Mouse (Mus musculus): ENCODE measurements at regions not wholly inside any gene's neighbourhood (a gene's known extent, or its start where the extent isn't known, plus 50 kb on each side); places are given as distances from the start of the nearest gene placed in this dataset.

DNA sequence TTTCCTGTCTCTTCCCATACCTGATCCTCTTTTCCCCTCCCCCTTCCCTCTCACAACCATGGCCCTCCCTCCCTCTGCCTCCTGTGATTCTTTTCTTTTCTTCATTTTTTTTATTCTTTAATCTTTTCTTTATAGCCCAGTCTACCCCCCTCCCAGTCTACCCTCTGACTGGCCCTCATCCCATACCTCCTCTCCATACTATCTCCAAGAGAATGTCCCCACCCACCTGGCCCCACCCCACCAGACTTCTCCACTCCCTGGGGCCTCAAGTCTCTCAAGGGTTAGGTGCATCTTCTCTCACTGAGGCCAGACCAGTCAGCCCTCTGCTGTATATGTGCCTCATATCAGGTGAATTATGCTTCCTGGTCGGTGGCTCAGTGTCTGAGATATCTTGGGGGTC, 61.9 kb upstream of the Gm49339 start:
- TF ChIP-seq EP300 (IDR thresholded peaks at IDR 0.05; ENCODE audit: insufficient read depth, low read depth, low read length) = no peak
- no peak for TF ChIP-seq CTCF (IDR thresholded peaks at IDR 0.05)
- no peak for TF ChIP-seq POLR2A (IDR thresholded peaks at IDR 0.05; ENCODE audit: insufficient read depth, low read depth, low read length)
- Histone ChIP-seq H3K79me2 (replicated peaks; ENCODE audit: control insufficient read depth, insufficient read depth, low read length) (no peaks in the 10 kb centered on the region), H3K4me1 (ENCODE audit: control insufficient read depth, insufficient read depth, low read length) (no peaks in the 10 kb centered on the region), H3K4me3 (no peak overlapping the region), H3K9ac (ENCODE audit: low read depth, low read length) (no peak overlapping the region), H3K36me3 (ENCODE audit: control insufficient read depth, insufficient read depth, low read length) (no peaks in the 10 kb centered on the region), H3K27me3 (ENCODE audit: control insufficient read depth, insufficient read depth, low read length) (no peaks in the 10 kb centered on the region), H3K27ac (no peak overlapping the region)
- intact Hi-C loops (cut with DNase I) = no loop called here
- DNase-seq = no peak
- WGBS = 83% methylated on average over 1 of the region's 1 CpGs

GRCm38 (mm10) chr10:51422501-51422900, 57.9 kb upstream of the Gm49339 start:
- 84% methylated on average over 1 of the region's 1 CpGs for WGBS
- no peak for DNase-seq
- no peak overlapping the region for H3K9ac ChIP-seq (ENCODE audit: low read depth, low read length)
- no peak overlapping the region for H3K27ac ChIP-seq
- H3K4me3 ChIP-seq = no peak overlapping the region
- TF ChIP-seq EP300 (IDR thresholded peaks at IDR 0.05; ENCODE audit: insufficient read depth, low read depth, low read length) = no peak
- no peak for TF ChIP-seq POLR2A (IDR thresholded peaks at IDR 0.05; ENCODE audit: insufficient read depth, low read depth, low read length)
- TF ChIP-seq CTCF (IDR thresholded peaks at IDR 0.05) = no peak
- intact Hi-C loops (cut with DNase I) = no loop called here
- H3K4me1 ChIP-seq (ENCODE audit: control insufficient read depth, insufficient read depth, low read length) = no peaks in the 10 kb centered on the region
- H3K27me3 ChIP-seq (ENCODE audit: control insufficient read depth, insufficient read depth, low read length) = no peaks in the 10 kb centered on the region
- no peaks in the 10 kb centered on the region for H3K36me3 ChIP-seq (ENCODE audit: control insufficient read depth, insufficient read depth, low read length)
- H3K79me2 ChIP-seq (replicated peaks; ENCODE audit: control insufficient read depth, insufficient read depth, low read length) = no peaks in the 10 kb centered on the region

All from heart, adult 2 months (tissue).